Mouse (Mus musculus) CH12.LX (cell line): Measurements from ENCODE around the gene Phactr1. TPM values are rescaled to one million over a fixed set of nuclear protein-coding genes. Genes with fewer than 3 reads are reported as not detected.

ENCODE experiments used
- DNase-seq: peaks from one replicate; pipeline ENCODE4 v3.0.0-alpha.2; 2013; ENCODE audit errors: extremely low read depth
- H3K27ac ChIP-seq: 2 replicates; pipeline ENCODE4 v1.5.1; 2012; ENCODE audit warnings: low read depth, mild to moderate bottlenecking, control low read depth, moderate library complexity; ENCODE audit not compliant: insufficient read depth
- H3K27me3 ChIP-seq: replicated peaks from 2 replicates; pipeline ENCODE3; 2012; ENCODE audit warnings: inconsistent platforms
- H3K36me3 ChIP-seq, 2 experiments: replicated peaks in 1 of 2; 2 replicates each; pipeline versions ENCODE3 to v1.6.1; 2012; ENCODE audit warnings: inconsistent platforms in 1 of 2, low read length in 1 of 2, mild to moderate bottlenecking in 1 of 2, mixed read lengths in 1 of 2, moderate library complexity in 1 of 2; ENCODE audit not compliant: control insufficient read depth in 1 of 2, insufficient read depth in 1 of 2
- H3K4me1 ChIP-seq, 2 experiments: 2 replicates each; pipeline ENCODE4 v1.6.1; 2012; ENCODE audit warnings: inconsistent platforms in 1 of 2, moderate library complexity in 1 of 2; ENCODE audit not compliant: insufficient read depth in 2 of 2, control insufficient read depth in 1 of 2
- H3K4me2 ChIP-seq: 2 replicates; pipeline ENCODE4 v1.6.1; 2012; ENCODE audit warnings: low read depth, mild to moderate bottlenecking, control low read depth; ENCODE audit not compliant: poor library complexity, insufficient read depth, severe bottlenecking
- H3K4me3 ChIP-seq, 3 experiments: fragments of 150-350 bp in 1 of 3; sonication (generic) in 1 of 3; replicated peaks in 1 of 3; 2 replicates each; pipeline versions ENCODE3 to v1.5.1; 2011 to 2012; ENCODE audit warnings: low read depth in 2 of 3, low read length in 2 of 3, mild to moderate bottlenecking in 2 of 3, moderate library complexity in 2 of 3, control low read depth in 1 of 3, improper control_type of control experiment in 1 of 3, inconsistent platforms in 1 of 3, mixed read lengths in 1 of 3; ENCODE audit not compliant: poor library complexity in 1 of 3
- H3K79me2 ChIP-seq: replicated peaks from 2 replicates; pipeline ENCODE4 v1.6.1; 2012; ENCODE audit warnings: mild to moderate bottlenecking, moderate library complexity; ENCODE audit not compliant: control insufficient read depth, poor library complexity, insufficient read depth, severe bottlenecking; ENCODE audit errors: extremely low read depth
- H3K9ac ChIP-seq: 2 replicates; pipeline ENCODE4 v1.6.1; 2012; ENCODE audit warnings: low read depth, mild to moderate bottlenecking, control low read depth, moderate library complexity; ENCODE audit not compliant: insufficient read depth
- H3K9me3 ChIP-seq: replicated peaks from 2 replicates; pipeline ENCODE3; 2012; ENCODE audit warnings: low read length, inconsistent platforms, mixed read lengths
- CHD1 ChIP-seq: IDR thresholded peaks from 2 replicates; pipeline ENCODE4 v1.6.1; 2012; ENCODE audit warnings: low read depth, low read length, improper control_type of control experiment, inconsistent platforms
- EP300 ChIP-seq: IDR thresholded peaks from 2 replicates; pipeline ENCODE4 v1.6.1; 2011; ENCODE audit warnings: low read length, improper control_type of control experiment
- GABPA ChIP-seq: IDR thresholded peaks from 2 replicates; pipeline ENCODE4 v1.6.1; 2012; ENCODE audit warnings: low read depth, low read length, improper control_type of control experiment, inconsistent platforms; ENCODE audit not compliant: insufficient replicate concordance
- IRF4 ChIP-seq: IDR thresholded peaks from 2 replicates; pipeline ENCODE4 v1.6.1; 2014; ENCODE audit warnings: low read depth, mild to moderate bottlenecking, inconsistent platforms, low read length, improper control_type of control experiment
- JUND ChIP-seq: conservative IDR thresholded peaks from 2 replicates; pipeline ENCODE4 v1.6.1; 2011; ENCODE audit warnings: low read depth, low read length, improper control_type of control experiment
- MAFK ChIP-seq: IDR thresholded peaks from 2 replicates; pipeline ENCODE4 v1.6.1; 2011; ENCODE audit warnings: low read length, improper control_type of control experiment; ENCODE audit not compliant: insufficient replicate concordance
- MEF2A ChIP-seq: IDR thresholded peaks from 2 replicates; pipeline ENCODE4 v1.6.1; 2014; ENCODE audit warnings: low read depth, mild to moderate bottlenecking, inconsistent platforms, low read length, improper control_type of control experiment, borderline replicate concordance
- NRF1 ChIP-seq: IDR thresholded peaks from 2 replicates; pipeline ENCODE4 v1.6.1; 2014; ENCODE audit warnings: low read depth, mild to moderate bottlenecking, inconsistent platforms, low read length, improper control_type of control experiment, moderate library complexity
- POLR2AphosphoS2 ChIP-seq: IDR thresholded peaks from 2 replicates; pipeline ENCODE4 v1.6.1; 2011; ENCODE audit warnings: low read depth, low read length, improper control_type of control experiment
- SMC3 ChIP-seq: IDR thresholded peaks from 2 replicates; pipeline ENCODE4 v1.6.1; 2011; ENCODE audit warnings: low read depth, low read length, improper control_type of control experiment
- UBTF ChIP-seq: IDR thresholded peaks from 2 replicates; pipeline ENCODE4 v1.6.1; 2012; ENCODE audit warnings: low read depth, mild to moderate bottlenecking, inconsistent platforms, low read length, improper control_type of control experiment, moderate library complexity
- USF1 ChIP-seq: IDR thresholded peaks from 2 replicates; pipeline ENCODE4 v1.6.1; 2014; ENCODE audit warnings: low read depth, mild to moderate bottlenecking, inconsistent platforms, low read length, improper control_type of control experiment
- ZC3H11A ChIP-seq: IDR thresholded peaks from 2 replicates; pipeline ENCODE4 v1.6.1; 2012; ENCODE audit warnings: low read depth, mild to moderate bottlenecking, inconsistent platforms, low read length, improper control_type of control experiment
- ZNF384 ChIP-seq: IDR thresholded peaks from 2 replicates; pipeline ENCODE4 v1.6.1; 2012; ENCODE audit warnings: low read depth, low read length, improper control_type of control experiment, inconsistent platforms
- dilution Hi-C: fragments of 300-500 bp; cut with MboI; formaldehyde crosslinking; loops from 2 replicates; pipeline ENCODE4 v1.14.3; 2020; ENCODE audit warnings: low sequenced_read_pairs; ENCODE audit not compliant: extremely low pct_unique_long_range_greater_than_20kb, extremely low pct_ligation_motif_present
- in situ Hi-C: fragments of 300-500 bp; cut with MboI; formaldehyde crosslinking; loops from 3 replicates; pipeline ENCODE4 v1.14.3; 2019; ENCODE audit warnings: low sequenced_read_pairs, low pct_ligation_motif_present, low pct_unique_long_range_greater_than_20kb, mixed read lengths
- polyA plus RNA-seq: library from polyadenylated mRNA; unstranded; fragments of >175 nt; gene quantifications from 2 replicates; pipeline ENCODE4 v1.2.1, GENCODE M21; 2012; ENCODE audit warnings: low read depth; ENCODE audit not compliant: insufficient read length
- total RNA-seq, 2 experiments: library from RNA; depleted of rRNA; stranded (reverse); fragments of 300-350 nt in 1 of 2; fragments of >200 nt in 1 of 2; gene quantifications; 2 replicates each; pipeline ENCODE4 v1.2.3; 2012 to 2014

The Phactr1 gene
- total and polyA plus RNA-seq, 3 experiments = 2.0 to 6.1 (median 3.1) TPM

DNA sequence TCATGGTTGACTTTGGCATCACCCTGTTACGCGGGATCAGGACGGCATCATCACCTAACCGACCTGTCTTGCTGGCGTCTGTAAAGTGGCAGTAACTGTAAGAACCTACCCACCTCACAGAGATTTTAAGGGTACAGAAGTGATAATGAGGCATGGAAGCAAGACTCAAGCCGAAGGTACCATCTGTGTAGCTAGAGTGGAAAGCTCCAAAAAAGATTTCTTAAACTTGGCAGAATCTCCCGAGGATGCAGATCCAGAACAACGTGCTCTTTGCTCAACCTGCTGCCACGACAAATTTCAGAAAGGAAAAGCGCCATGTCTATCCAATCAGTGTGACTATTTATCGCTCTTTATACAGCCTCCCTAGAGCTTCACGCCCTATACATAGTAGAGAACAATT is 214.2 kb downstream of the Phactr1 start:
- Histone ChIP-seq H3K9me3 (no peaks in the 10 kb centered on the region), H3K36me3 (no peaks in the 10 kb centered on the region), H3K4me2 (no peak overlapping the region), H3K4me3 (no peak overlapping the region), H3K27me3 (no peaks in the 10 kb centered on the region), H3K27ac (no peak overlapping the region), H3K9ac (no peak overlapping the region), H3K79me2 (no peaks in the 10 kb centered on the region), H3K4me1 (no peaks in the 10 kb centered on the region)
- TF ChIP-seq ZNF384 (no peak), USF1 (no peak), UBTF (no peak), MEF2A (no peak), POLR2AphosphoS2 (no peak), MAFK (no peak), GABPA (no peak)
- in situ Hi-C loops = no loop called here
- dilution Hi-C loops = no loop called here
- no peak for DNase-seq

- dilution Hi-C loops (no loop called here), in situ Hi-C loops (no loop called here)
- no peaks in the 10 kb centered on the region for H3K9me3 ChIP-seq
- H3K36me3 ChIP-seq = no peaks in the 10 kb centered on the region
- H3K79me2 ChIP-seq = no peaks in the 10 kb centered on the region
- no peaks in the 10 kb centered on the region for H3K4me1 ChIP-seq
- H3K27ac ChIP-seq = no peak overlapping the region
- H3K27me3 ChIP-seq = no peaks in the 10 kb centered on the region
- H3K9ac ChIP-seq = no peak overlapping the region
- TF ChIP-seq CHD1 = no peak
- no peak for TF ChIP-seq NRF1
- TF ChIP-seq ZC3H11A = no peak
- H3K4me3 ChIP-seq = no peak overlapping the region
- H3K4me2 ChIP-seq = no peak overlapping the region
- DNase-seq = no peak
These were observed 215.6 kb downstream of the Phactr1 start for GRCm38 (mm10) chr13:42895980-42896379.

GRCm38 (mm10) chr13:42899611-42900010 is 219.2 kb downstream of the Phactr1 start:
- no peak for DNase-seq
- H3K9ac ChIP-seq = no peak overlapping the region
- TF ChIP-seq SMC3 = no peak
- no peak for TF ChIP-seq MEF2A
- no peak for TF ChIP-seq JUND
- TF ChIP-seq EP300 = no peak
- TF ChIP-seq USF1 = no peak
- no peak for TF ChIP-seq IRF4
- TF ChIP-seq, all 38 proteins: peak for 0
- H3K4me1 ChIP-seq = no peaks in the 10 kb centered on the region
- H3K4me3 ChIP-seq = no peak overlapping the region
- no peaks in the 10 kb centered on the region for H3K79me2 ChIP-seq
- dilution Hi-C loops = no loop called here
- H3K27me3 ChIP-seq = no peaks in the 10 kb centered on the region
- no peak overlapping the region for H3K4me2 ChIP-seq
- H3K36me3 ChIP-seq = no peaks in the 10 kb centered on the region
- H3K27ac ChIP-seq = no peak overlapping the region
- no peaks in the 10 kb centered on the region for H3K9me3 ChIP-seq
- in situ Hi-C loops = no loop called here
